Mouse (Mus musculus) ovary, postnatal 36 days (tissue): ENCODE measurements at regions not wholly inside any gene's neighbourhood (a gene's known extent, or its start where the extent isn't known, plus 50 kb on each side); places are given as distances from the start of the nearest gene placed in this dataset.

Source experiments
- DNase-seq: peaks from one replicate; pipeline ENCODE4 v3.0.0; 2022; ENCODE audit warnings: low spot score, mixed read lengths

DNA sequence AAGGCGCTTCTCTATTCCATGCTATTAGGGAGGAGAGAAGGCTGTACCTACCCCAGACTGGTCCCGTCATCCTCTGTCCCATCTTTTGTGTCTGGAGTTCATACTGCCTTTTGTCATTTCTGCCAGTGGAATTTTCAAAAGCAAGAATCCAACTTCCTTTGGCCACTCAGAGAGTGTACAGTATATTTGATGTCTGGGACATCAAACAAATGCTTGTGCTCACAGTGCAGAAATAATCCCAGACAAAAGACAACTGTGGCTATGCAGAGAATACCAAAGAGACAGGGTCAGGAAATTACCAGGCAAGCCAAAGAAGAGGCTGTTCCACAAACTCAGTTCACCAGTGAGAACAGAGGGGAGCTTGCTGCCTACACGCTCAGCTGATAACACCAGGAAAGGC is 291.9 kb upstream of the Tle4 start:
- DNase-seq: no peak

- DNase-seq: no peak
These were observed 286.0 kb upstream of the Tle4 start for GRCm38 (mm10) chr19:14883707-14884421.

- DNase-seq: no peak
These were observed 283.0 kb upstream of the Tle4 start for GRCm38 (mm10) chr19:14880818-14881217.

DNA sequence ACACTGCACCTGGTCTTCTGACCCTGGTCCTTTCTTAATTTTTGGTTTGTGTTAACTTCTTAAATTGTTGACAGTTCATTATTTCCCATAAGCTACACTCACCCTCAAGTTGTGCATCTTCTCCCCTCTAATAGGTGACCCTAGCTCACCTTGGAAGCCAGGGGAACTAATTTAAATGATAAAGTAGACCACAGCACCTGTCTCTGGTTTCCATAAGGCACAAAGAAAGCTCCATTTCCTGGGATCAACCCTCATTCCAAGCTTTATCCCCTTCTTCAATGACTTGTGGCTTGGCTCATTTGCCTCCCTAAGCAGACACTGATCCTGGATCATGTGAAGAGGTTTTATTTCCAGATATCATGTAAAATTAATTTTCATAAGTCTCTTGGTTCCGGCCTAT is 276.1 kb upstream of the Tle4 start:
- no peak for DNase-seq

- no peak for DNase-seq
These were observed 273.5 kb upstream of the Tle4 start for GRCm38 (mm10) chr19:14871178-14871867.

DNA sequence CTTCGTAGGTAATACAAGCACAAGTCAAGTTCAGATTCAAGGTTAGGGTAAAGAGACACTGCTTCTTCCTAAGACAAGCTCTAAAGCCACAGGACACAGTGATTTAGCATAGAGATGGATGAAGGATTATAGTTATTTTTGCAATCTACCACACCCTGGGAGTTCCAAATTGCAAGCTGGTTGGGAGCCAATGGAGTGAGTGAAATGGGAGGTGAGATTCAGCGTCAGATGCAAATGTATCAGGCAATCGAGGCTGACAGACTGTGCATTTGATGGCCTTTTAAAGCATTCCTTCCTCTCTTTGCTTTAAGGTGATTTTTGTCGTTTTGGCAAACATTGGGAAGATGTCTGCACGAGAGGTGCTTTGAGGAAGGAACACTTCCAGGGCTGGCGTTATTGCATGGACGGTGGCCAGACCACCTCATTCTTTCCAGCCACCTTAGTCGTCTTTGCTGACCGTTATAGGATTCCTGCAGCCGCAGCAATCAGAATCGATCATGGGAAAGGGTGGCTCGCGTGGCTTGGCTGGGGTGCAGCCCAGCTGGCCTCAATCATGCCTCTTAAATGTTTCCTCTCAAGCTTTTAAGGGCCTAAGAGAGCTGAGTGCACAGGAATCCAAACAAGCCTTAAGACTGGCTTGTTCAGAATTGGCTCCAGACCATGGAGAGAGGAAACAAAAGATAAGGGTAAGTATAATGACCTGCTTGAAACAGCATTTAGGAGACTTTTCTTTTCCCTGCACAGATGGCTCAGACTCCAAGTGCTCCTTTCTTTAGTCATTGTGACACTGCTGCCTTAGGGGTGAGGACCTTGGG is 265.0 kb upstream of the Tle4 start:
- no peak for DNase-seq

GRCm38 (mm10) chr19:14855036-14855435 is 257.2 kb upstream of the Tle4 start:
- no peak for DNase-seq

DNA sequence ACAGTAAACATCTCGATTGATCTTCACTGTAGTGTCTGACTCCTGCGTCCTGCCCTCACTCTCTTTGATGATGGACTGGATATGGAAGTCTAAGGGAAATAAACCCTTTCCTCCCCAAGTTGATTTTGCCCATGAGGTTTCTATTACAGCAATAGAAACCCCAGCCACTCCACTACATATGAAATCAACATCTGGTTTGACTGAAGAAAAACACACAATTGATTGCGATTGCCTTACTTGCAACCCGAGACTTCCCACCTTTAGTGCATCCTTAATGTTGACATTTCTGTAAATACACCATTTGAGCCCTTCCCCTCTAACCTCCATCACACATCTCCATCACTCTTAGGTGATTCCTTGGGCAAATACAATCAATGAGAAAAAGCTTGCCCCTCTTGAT is 255.6 kb upstream of the Tle4 start:
- no peak for DNase-seq

DNA sequence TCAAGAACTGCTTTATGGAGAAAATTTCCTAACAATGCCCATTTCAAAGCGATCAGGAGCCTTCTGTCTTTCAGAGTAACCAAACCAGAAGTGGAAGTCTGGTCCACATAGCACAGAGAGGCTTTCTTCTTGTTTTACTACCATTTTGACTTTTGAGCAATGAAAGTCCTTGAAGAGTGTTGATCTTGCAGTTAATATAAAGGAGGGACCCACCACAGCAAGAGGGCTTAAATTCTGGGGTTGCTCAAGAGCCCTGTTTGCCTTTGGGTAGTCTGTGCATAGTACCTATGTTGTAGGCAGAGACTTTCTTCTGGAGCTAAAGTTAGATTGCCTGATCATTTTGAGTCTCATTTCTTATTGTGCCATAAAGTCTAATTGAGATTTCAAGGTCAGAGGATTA is 251.7 kb upstream of the Tle4 start:
- DNase-seq: no peak

- DNase-seq: no peak
These were observed 249.3 kb upstream of the Tle4 start for GRCm38 (mm10) chr19:14847120-14847519.

DNA sequence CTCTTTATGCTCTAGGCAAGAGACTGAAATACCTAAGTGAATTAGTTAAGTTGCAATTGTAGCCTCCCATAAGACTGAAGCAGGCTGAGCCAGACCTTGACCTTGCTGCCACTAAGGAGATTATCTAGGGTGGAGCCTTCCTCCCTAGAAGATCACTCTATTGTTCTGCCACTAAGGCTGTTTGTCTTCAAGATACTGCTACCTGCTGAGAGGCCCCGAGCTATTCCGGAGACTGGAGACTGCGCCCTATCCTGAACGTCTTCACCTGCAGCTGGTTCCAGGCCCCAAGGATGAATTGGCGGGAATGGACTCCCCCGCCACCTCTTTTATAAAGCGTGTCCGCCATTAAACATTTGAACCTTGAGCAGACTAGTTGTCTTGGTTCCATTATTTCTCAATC is 237.8 kb upstream of the Tle4 start:
- no peak for DNase-seq

DNA sequence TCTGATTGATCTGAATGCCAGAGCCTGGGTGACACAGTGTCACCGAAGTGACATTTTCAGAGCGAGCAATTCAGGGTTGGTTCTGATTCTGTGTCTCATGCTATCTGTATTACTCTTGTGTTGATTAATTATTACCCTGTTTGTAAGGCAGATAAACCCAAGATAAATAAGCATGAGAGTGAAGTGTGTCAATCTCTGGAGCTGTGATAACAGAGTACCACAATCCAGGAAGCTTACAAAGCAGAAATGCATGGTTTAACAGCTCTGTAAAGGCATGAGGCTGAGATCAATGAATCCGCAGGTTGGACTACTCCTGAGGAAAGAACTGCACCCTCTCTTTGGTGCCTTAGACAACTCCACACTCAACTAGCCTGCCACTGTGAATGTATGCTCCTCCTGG is 218.5 kb upstream of the Tle4 start:
- DNase-seq: no peak

- DNase-seq: no peak
These were observed 208.9 kb upstream of the Tle4 start for GRCm38 (mm10) chr19:14806787-14807186.

DNA sequence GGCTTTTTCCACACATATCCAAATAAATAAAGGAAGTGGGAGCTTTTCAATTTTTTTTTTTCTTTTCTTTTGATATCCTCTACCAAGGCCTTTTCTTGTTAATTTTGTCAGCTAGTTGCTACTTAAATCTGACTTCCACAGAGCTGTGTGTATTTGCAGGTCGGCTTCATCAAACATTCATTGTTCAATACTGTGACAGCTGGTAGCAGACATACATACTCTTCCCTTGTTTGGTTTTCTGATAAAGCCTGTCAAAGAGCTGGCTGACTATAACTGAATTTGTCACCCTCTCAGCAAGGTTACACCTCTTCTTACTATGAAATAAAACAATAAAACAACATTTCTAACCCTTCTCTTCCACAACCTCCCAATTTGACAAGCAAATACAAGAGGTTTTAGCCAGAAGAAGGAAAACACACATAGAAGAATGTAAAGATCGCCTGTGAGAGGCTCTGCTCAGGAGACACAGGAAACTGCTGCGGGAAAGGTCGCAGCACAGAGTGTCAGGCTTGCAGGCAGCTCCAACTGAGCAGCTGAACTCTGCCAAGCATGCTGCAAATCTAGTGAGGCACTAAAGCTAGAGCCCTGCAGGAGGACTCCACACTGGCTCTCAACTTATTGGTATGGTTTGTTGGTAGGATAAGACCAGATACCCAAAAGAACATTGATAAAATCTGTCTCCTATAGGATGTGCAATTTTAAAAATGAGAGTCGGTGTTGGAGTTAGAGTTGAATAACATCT is 205.2 kb upstream of the Tle4 start:
- DNase-seq: no peak

DNA sequence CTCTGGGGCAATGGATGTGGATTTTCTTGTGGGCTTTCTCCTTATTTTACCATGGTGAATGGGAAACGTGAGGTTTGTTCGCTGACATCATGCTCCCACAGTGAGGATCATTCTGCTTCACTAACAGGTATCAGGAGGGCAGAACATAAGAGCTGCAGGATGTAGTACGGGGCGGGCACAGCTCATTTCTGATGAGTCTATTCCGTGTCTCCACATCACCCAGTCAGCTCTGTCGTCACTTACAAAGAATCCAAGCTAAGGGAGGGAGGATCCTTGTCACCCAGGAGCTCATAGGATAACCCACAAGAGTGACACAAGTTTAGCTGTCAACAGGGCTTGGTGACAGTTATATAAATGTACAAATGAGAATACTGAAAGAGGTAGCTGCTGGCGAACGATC is 203.8 kb upstream of the Tle4 start:
- DNase-seq: no peak

GRCm38 (mm10) chr19:14799002-14799401 is 201.2 kb upstream of the Tle4 start:
- DNase-seq: no peak

- no peak for DNase-seq
These were observed 200.6 kb upstream of the Tle4 start for GRCm38 (mm10) chr19:14798417-14798816.

DNA sequence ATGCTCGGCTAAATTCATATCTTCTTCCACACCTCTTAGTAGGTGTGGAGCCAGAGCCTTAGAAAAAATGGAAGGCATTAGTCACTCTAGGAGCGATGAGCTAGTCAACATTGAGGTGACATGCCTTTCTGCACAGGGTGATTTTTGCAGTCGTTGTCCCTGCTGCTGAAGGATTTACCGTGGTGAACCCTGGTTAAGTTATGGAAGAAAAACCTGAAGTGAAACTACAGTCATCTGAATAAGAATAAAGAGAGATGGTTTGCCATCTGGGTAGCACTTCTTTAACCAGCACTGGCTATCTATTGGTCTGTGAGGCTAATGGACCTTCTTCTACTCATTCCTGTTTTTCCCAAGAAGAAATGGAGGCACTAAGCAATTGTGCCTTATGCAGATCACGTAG is 198.1 kb upstream of the Tle4 start:
- no peak for DNase-seq

- no peak for DNase-seq
These were observed 192.1 kb upstream of the Tle4 start for GRCm38 (mm10) chr19:14789992-14790391.

- no peak for DNase-seq
These were observed 190.8 kb upstream of the Tle4 start for GRCm38 (mm10) chr19:14788630-14789029.

DNA sequence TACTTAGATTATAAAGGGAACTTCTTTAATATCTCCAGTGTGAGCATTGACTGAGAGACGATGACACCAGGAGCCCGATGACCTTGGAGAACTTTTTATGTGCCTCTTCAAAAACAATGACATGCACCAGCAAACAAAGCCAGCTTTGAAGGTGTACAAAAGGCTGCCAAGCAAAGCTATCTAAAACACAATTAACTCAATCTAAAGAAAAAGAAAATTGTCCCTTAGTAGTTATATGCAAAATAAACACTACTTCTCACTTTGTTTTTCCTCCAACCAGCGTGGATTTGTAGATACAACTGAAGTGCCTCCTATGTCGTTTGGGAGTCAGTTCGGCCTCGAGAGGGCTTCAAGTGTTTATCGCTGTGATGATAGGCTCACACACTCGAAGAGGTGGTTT is 189.0 kb upstream of the Tle4 start:
- no peak for DNase-seq

- DNase-seq: no peak
These were observed 187.8 kb upstream of the Tle4 start for GRCm38 (mm10) chr19:14785661-14786060.
